Mouse (Mus musculus): Measurements from ENCODE around the gene Arhgef2. TPM values are rescaled to one million over a fixed set of nuclear protein-coding genes. Genes with fewer than 3 reads are reported as not detected.
"Not testable (repeated sequence)": the region's sequence is repeated elsewhere in the genome, so short reads cannot be mapped to it uniquely, and the experiment has no call there.

The Arhgef2 gene
- total and polyA plus RNA-seq, 2 experiments from 2014 or later: 46.8 to 80.3 TPM

DNA sequence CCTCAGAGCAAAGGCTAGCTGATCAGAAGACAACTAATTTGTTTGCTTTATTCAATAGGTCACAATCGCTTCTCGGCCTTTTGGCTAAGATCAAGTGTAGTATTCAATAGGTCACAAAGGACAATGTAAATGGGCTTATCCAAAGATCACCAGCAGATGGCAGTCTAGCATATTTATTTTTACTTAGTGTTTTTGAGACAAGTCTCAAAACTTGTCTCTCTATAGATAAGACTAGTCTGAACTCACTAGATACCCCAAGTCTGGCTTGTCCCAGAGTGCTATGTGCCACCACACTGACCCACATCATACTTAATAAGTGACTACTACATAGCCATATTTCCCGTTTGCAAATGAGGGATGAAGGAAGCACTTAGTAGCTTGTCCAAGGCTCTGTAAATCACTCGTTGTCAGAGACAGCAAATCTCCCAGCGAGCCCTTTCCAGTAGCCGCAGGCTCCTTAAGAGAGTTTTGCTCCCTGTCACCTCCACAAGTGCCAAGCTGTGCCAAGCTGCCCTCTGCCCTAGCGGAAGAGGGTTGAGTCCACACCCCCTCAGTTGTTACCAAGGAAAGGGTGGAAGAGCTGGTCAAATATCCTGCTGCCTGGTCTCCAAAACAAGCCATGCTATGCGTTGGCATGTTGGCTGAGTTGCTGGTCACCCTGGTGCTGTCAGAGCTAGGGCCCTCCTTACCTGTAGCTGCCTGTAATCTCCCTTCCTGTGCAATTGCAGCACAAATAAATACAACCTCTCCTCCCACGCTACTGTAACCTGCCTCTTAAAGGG lies 13.6 kb upstream of the Arhgef2 start:
- DNase-seq (ENCODE audit: low spot score) (peak; percentile 80), ATAC-seq (ENCODE audit: low FRiP score) (no peak)
- Histone ChIP-seq H3K9ac (replicated peaks; ENCODE audit: low read length, poor library complexity, severe bottlenecking) (no peak overlapping the region), H3K27ac (ENCODE audit: low read depth, low read length) (no peak overlapping the region), H3K4me1 (ENCODE audit: insufficient read depth, low read length) (no peaks in the 10 kb centered on the region), H3K9me3 (ENCODE audit: low read length) (no peaks in the 10 kb centered on the region), H3K27me3 (ENCODE audit: insufficient read depth, low read length) (no peaks in the 10 kb centered on the region), H3K36me3 (ENCODE audit: insufficient read depth, low read length) (peaks cover 12% of the 10 kb centered on the region), H3K4me3 (ENCODE audit: low read depth, low read length) (no peak overlapping the region), H3K4me2 (ENCODE audit: low read depth, low read length, poor library complexity, severe bottlenecking) (no peak overlapping the region)
- TF ChIP-seq CTCF (IDR thresholded peaks at IDR 0.05): peak; percentile 77
- WGBS: 28% methylated on average over 9 of the region's 9 CpGs

DNA sequence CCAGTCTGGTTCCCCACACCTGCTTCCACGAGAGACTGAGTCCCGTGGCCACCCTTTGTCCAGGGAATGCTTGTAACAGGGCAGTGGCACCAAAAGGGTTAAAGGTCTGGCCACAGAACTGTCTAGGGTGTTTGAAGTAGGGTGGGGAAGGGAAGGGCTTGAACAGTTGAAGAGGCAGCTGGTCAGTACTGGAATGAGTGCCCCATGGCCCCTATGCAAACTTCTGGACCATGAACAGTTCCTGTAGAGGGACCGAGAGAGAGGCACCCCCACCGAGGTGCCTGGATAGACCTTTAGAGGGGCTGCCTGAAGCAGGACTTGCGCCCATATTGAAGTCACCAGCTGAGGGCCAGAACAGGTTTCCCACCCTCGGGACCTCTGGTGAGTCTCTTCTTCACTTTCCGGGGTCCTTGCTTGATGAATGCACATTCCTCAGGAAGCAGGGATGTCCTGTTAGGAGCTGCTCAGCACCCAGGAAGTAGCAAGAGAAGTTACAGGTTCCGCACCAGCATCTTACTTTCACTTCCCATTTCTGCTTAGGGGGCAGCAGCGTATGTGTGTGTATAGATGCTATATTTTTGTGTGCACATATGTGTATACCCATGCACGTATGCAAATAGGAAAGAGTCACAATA lies 12.7 kb upstream of the Arhgef2 start:
- Histone ChIP-seq H3K36me3 (ENCODE audit: insufficient read depth, low read length) (peaks cover 3% of the 10 kb centered on the region; the same call in 1 of the 2 replicates), H3K4me3 (ENCODE audit: low read depth, low read length) (no peak overlapping the region), H3K27me3 (ENCODE audit: insufficient read depth, low read length) (no peaks in the 10 kb centered on the region), H3K4me1 (ENCODE audit: insufficient read depth, low read length) (no peaks in the 10 kb centered on the region), H3K9me3 (ENCODE audit: low read length) (no peaks in the 10 kb centered on the region), H3K27ac (ENCODE audit: low read depth, low read length) (no peak overlapping the region), H3K4me2 (ENCODE audit: low read depth, low read length, poor library complexity, severe bottlenecking) (no peak overlapping the region), H3K9ac (replicated peaks; ENCODE audit: low read length, poor library complexity, severe bottlenecking) (no peak overlapping the region)
- ATAC-seq (ENCODE audit: low FRiP score): no peak
- no peak for DNase-seq (ENCODE audit: low spot score)
- TF ChIP-seq CTCF (IDR thresholded peaks at IDR 0.05): no peak
- 72% methylated on average over 10 of the region's 10 CpGs for WGBS

DNA sequence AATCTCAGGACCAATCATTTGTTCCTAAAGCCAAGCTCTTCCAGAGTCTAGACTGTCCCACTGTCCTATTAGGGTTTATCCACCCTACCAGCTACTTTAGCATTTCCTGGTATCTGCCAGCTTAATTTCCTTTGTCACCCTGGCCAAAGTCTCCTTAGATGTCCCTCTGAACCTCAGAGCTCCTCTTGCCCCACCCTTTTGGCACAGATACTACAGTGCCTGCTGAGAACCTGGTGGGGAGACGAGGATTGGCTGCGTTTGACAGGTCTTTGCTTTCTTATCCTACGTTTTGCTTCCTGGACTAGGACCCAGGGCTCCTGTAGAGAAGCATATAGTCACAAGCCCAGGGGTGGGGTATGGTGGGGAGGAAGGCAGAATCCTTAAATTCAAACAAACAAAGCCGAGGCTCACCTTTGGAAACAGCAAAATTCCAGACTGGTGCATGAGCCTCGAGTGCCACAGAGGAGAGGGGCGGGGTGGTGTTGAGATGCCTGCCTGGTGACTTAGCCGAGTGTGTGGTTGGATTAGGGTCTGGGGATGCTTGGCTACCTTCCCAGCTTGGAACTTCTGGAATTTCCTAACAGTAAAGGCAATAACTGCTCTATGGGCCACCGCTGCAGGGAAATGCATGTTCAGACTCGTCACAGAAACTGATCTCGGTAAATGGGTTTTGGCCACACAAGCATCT lies 11.7 kb upstream of the Arhgef2 start:
- no peaks in the 10 kb centered on the region for H3K36me3 ChIP-seq (ENCODE audit: insufficient read depth, low read length)
- no peak overlapping the region for H3K9ac ChIP-seq (replicated peaks; ENCODE audit: low read length, poor library complexity, severe bottlenecking)
- DNase-seq (ENCODE audit: low spot score) (no peak), ATAC-seq (ENCODE audit: low FRiP score) (no peak)
- no peak for TF ChIP-seq CTCF (IDR thresholded peaks at IDR 0.05)
- H3K4me3 ChIP-seq (ENCODE audit: low read depth, low read length): no peak overlapping the region
- no peaks in the 10 kb centered on the region for H3K4me1 ChIP-seq (ENCODE audit: insufficient read depth, low read length)
- no peaks in the 10 kb centered on the region for H3K27me3 ChIP-seq (ENCODE audit: insufficient read depth, low read length)
- no peak overlapping the region for H3K4me2 ChIP-seq (ENCODE audit: low read depth, low read length, poor library complexity, severe bottlenecking)
- no peaks in the 10 kb centered on the region for H3K9me3 ChIP-seq (ENCODE audit: low read length)
- WGBS: 63% methylated on average over 10 of the region's 10 CpGs
- H3K27ac ChIP-seq (ENCODE audit: low read depth, low read length): no peak overlapping the region

GRCm38 (mm10) chr3:88596547-88596946 lies 9.2 kb upstream of the Arhgef2 start:
- not testable (repeated sequence) for DNase-seq (ENCODE audit: low spot score); H3K4me1 ChIP-seq (ENCODE audit: insufficient read depth, low read length); H3K9ac ChIP-seq (replicated peaks; ENCODE audit: low read length, poor library complexity, severe bottlenecking); ATAC-seq (ENCODE audit: low FRiP score); H3K27ac ChIP-seq (ENCODE audit: low read depth, low read length); H3K9me3 ChIP-seq (ENCODE audit: low read length); H3K4me2 ChIP-seq (ENCODE audit: low read depth, low read length, poor library complexity, severe bottlenecking); H3K4me3 ChIP-seq (ENCODE audit: low read depth, low read length); H3K36me3 ChIP-seq (ENCODE audit: insufficient read depth, low read length); H3K27me3 ChIP-seq (ENCODE audit: insufficient read depth, low read length)
- WGBS: 76% methylated on average over 4 of the region's 4 CpGs

- Histone ChIP-seq H3K4me1 (ENCODE audit: insufficient read depth, low read length) (no peaks in the 10 kb centered on the region), H3K9me3 (ENCODE audit: low read length) (no peaks in the 10 kb centered on the region), H3K36me3 (ENCODE audit: insufficient read depth, low read length) (no peaks in the 10 kb centered on the region), H3K9ac (replicated peaks; ENCODE audit: low read length, poor library complexity, severe bottlenecking) (no peak overlapping the region), H3K4me3 (ENCODE audit: low read depth, low read length) (no peak overlapping the region), H3K27me3 (ENCODE audit: insufficient read depth, low read length) (no peaks in the 10 kb centered on the region), H3K4me2 (ENCODE audit: low read depth, low read length, poor library complexity, severe bottlenecking) (no peak overlapping the region), H3K27ac (ENCODE audit: low read depth, low read length) (no peak overlapping the region)
- DNase-seq (ENCODE audit: low spot score) (no peak), ATAC-seq (ENCODE audit: low FRiP score) (no peak)
- TF ChIP-seq CTCF (IDR thresholded peaks at IDR 0.05): no peak
- WGBS: 72% methylated on average over 4 of the region's 4 CpGs
Observed at GRCm38 (mm10) chr3:88602466-88602865, 3.3 kb upstream of the Arhgef2 start.

GRCm38 (mm10) chr3:88603714-88604161 lies 2.0 kb upstream of the Arhgef2 start:
- Histone ChIP-seq H3K4me2 (ENCODE audit: low read depth, low read length, poor library complexity, severe bottlenecking) (no peak overlapping the region), H3K9ac (replicated peaks; ENCODE audit: low read length, poor library complexity, severe bottlenecking) (no peak overlapping the region), H3K4me3 (ENCODE audit: low read depth, low read length) (no peak overlapping the region), H3K9me3 (ENCODE audit: low read length) (no peaks in the 10 kb centered on the region), H3K27ac (ENCODE audit: low read depth, low read length) (no peak overlapping the region), H3K36me3 (ENCODE audit: insufficient read depth, low read length) (no peaks in the 10 kb centered on the region), H3K27me3 (ENCODE audit: insufficient read depth, low read length) (no peaks in the 10 kb centered on the region), H3K4me1 (ENCODE audit: insufficient read depth, low read length) (no peaks in the 10 kb centered on the region; the same call in 1 of the 2 replicates)
- DNase-seq (ENCODE audit: low spot score) (peak; percentile 46), ATAC-seq (ENCODE audit: low FRiP score) (no peak)
- TF ChIP-seq CTCF (IDR thresholded peaks at IDR 0.05): peak; percentile 75
- WGBS: 35% methylated on average over 6 of the region's 6 CpGs
